Mouse (Mus musculus): ENCODE measurements around the gene Gpc6. TPM values are rescaled to one million over a fixed set of nuclear protein-coding genes. Genes with fewer than 3 reads are reported as not detected.

The Gpc6 gene
- polyA plus RNA-seq, 2 experiments: 26.1 to 39.5 TPM

DNA sequence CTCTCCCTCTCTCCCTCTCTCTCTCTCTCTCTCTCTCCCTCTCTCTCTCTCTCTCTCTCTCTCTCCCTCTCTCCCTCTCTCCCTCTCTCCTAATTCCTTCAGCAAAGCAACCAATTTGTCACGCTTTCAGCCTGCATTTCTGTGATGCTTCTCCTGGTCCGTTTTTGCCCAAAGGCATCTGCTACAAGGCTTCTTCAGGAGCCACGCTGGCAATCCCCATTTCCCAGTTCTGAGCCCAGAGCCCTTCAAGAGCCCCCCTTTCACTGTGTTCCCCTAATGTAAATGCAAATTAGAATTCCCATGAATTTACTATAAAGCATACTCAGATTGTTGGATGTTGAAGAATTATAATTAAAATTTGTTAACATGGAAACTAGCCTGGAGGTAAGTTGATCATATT lies 686.0 kb downstream of the Gpc6 start:
- no peak for TF ChIP-seq POLR2A (IDR thresholded peaks at IDR 0.05; ENCODE audit: borderline replicate concordance, extremely low read depth, insufficient read depth, insufficient read length)
- WGBS: 63% methylated on average over 3 of the region's 3 CpGs

GRCm38 (mm10) chr14:117625100-117625710 lies 700.1 kb downstream of the Gpc6 start:
- no peaks in the 10 kb centered on the region for H3K9me3 ChIP-seq (ENCODE audit: control insufficient read depth, low read length)
- H3K27ac ChIP-seq (replicated peaks; ENCODE audit: low read depth, low read length): no peak overlapping the region
- H3K4me1 ChIP-seq (ENCODE audit: control insufficient read depth, insufficient read depth, low read length): 0 out of 2 replicates have a peak, but pooled peaks cover 2% of the 10 kb centered on the region
- no peak for DNase-seq (ENCODE audit: low spot score)
- TF ChIP-seq POLR2A (IDR thresholded peaks at IDR 0.05; ENCODE audit: borderline replicate concordance, extremely low read depth, insufficient read depth, insufficient read length): no peak
- H3K4me3 ChIP-seq (replicated peaks; ENCODE audit: low read length): no peak overlapping the region
- no peaks in the 10 kb centered on the region for H3K36me3 ChIP-seq (ENCODE audit: control insufficient read depth, insufficient read depth, low read length)
- WGBS: 64% methylated on average over 9 of the region's 9 CpGs
- no peak overlapping the region for H3K9ac ChIP-seq (ENCODE audit: low read depth, low read length, severe bottlenecking)
- no peak overlapping the region for H3K4me2 ChIP-seq (replicated peaks; ENCODE audit: low read depth, low read length, severe bottlenecking)
- ATAC-seq (ENCODE audit: low FRiP score, low read depth): no peak
- H3K27me3 ChIP-seq (ENCODE audit: control insufficient read depth, insufficient read depth, low read length): no peaks in the 10 kb centered on the region

More for the DNA sequence above, 686.0 kb downstream of the Gpc6 start:
- Histone ChIP-seq H3K36me3 (ENCODE audit: control insufficient read depth, insufficient read depth, low read length) (no peaks in the 10 kb centered on the region), H3K27me3 (ENCODE audit: control insufficient read depth, insufficient read depth, low read length) (no peaks in the 10 kb centered on the region), H3K27ac (replicated peaks; ENCODE audit: low read depth, low read length) (no peak overlapping the region), H3K9me3 (ENCODE audit: control insufficient read depth, low read length) (no peaks in the 10 kb centered on the region), H3K4me3 (replicated peaks; ENCODE audit: low read length) (no peak overlapping the region), H3K4me1 (ENCODE audit: control insufficient read depth, insufficient read depth, low read length) (no peaks in the 10 kb centered on the region), H3K9ac (ENCODE audit: low read depth, low read length, severe bottlenecking) (no peak overlapping the region), H3K4me2 (replicated peaks; ENCODE audit: low read depth, low read length, severe bottlenecking) (no peak overlapping the region)
- no peak for ATAC-seq (ENCODE audit: low FRiP score, low read depth)
- DNase-seq (ENCODE audit: low spot score): no peak

DNA sequence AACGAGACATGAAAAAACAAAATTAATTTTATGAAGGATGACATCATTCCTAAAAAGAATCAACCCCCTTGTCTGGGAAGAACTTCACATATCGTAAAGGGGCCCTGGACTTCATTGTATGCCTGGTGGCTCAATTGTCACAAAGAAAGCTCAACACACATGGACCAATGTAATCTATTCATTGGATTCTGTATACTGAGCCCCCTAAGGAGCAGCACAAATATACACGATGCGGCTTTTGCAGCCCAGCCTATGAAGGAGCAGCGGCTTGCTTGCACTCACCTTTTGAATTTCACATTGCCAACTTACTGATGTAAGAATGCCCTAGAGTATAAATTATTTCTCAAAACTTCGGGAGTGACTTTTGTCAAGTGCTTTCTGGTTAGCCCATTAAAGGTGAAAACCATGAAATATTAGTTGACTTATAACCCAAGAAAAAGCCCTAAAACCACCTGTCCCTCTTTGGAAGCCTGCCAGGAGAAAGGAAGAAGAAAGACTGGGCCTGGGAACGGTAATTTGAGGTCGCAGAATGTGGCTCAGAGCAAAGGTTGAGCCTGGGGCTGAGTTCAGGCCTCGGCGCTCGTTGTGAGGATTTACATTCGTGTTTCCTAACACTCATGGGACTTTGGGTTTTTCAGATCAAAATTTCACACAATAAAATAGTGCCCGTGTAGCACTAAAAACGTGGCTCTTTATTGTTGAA lies 709.3 kb downstream of the Gpc6 start:
- H3K4me2 ChIP-seq (replicated peaks; ENCODE audit: low read depth, low read length, severe bottlenecking): no peak overlapping the region
- DNase-seq (ENCODE audit: low spot score): no peak
- no peak overlapping the region for H3K9ac ChIP-seq (ENCODE audit: low read depth, low read length, severe bottlenecking)
- no peaks in the 10 kb centered on the region for H3K27me3 ChIP-seq (ENCODE audit: control insufficient read depth, insufficient read depth, low read length)
- no peaks in the 10 kb centered on the region for H3K36me3 ChIP-seq (ENCODE audit: control insufficient read depth, insufficient read depth, low read length)
- H3K9me3 ChIP-seq (ENCODE audit: control insufficient read depth, low read length): no peaks in the 10 kb centered on the region
- H3K4me3 ChIP-seq (replicated peaks; ENCODE audit: low read length): no peak overlapping the region
- ATAC-seq (ENCODE audit: low FRiP score, low read depth): no peak
- H3K4me1 ChIP-seq (ENCODE audit: control insufficient read depth, insufficient read depth, low read length): peaks cover 9% of the 10 kb centered on the region; the same call in 1 of the 2 replicates
- 40% methylated on average over 14 of the region's 14 CpGs for WGBS
- no peak overlapping the region for H3K27ac ChIP-seq (replicated peaks; ENCODE audit: low read depth, low read length)
- no peak for TF ChIP-seq POLR2A (IDR thresholded peaks at IDR 0.05; ENCODE audit: borderline replicate concordance, extremely low read depth, insufficient read depth, insufficient read length)

DNA sequence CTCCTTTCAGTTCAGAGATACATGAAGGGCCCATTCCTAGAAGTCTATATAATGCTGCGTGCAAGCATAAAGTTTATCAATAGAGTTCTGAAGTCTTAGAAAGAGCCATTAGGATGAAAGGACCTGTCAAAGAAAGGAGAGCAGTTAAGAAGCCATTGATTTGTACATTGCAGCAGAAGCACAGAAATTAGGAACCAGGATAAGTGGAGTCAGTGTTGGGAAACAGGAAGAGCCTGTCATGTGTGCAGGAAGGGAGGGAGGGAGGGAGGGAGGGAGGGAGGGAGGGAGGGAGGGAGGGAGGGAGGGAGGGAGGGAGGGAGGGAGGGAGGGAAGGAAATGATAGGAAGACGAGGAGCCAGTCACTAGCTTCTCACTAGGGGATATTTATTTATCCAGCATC lies 716.7 kb downstream of the Gpc6 start:
- no peak for DNase-seq (ENCODE audit: low spot score)
- no peaks in the 10 kb centered on the region for H3K27me3 ChIP-seq (ENCODE audit: control insufficient read depth, insufficient read depth, low read length)
- 87% methylated on average over 2 of the region's 2 CpGs for WGBS
- H3K4me1 ChIP-seq (ENCODE audit: control insufficient read depth, insufficient read depth, low read length): no peaks in the 10 kb centered on the region
- H3K9me3 ChIP-seq (ENCODE audit: control insufficient read depth, low read length): no peaks in the 10 kb centered on the region
- no peak overlapping the region for H3K27ac ChIP-seq (replicated peaks; ENCODE audit: low read depth, low read length)
- ATAC-seq (ENCODE audit: low FRiP score, low read depth): no peak
- TF ChIP-seq POLR2A (IDR thresholded peaks at IDR 0.05; ENCODE audit: borderline replicate concordance, extremely low read depth, insufficient read depth, insufficient read length): no peak
- no peak overlapping the region for H3K9ac ChIP-seq (ENCODE audit: low read depth, low read length, severe bottlenecking)
- no peak overlapping the region for H3K4me2 ChIP-seq (replicated peaks; ENCODE audit: low read depth, low read length, severe bottlenecking)
- no peaks in the 10 kb centered on the region for H3K36me3 ChIP-seq (ENCODE audit: control insufficient read depth, insufficient read depth, low read length)
- no peak overlapping the region for H3K4me3 ChIP-seq (replicated peaks; ENCODE audit: low read length)

- no peak for ATAC-seq (ENCODE audit: low FRiP score, low read depth)
- H3K9me3 ChIP-seq (ENCODE audit: control insufficient read depth, low read length): no peaks in the 10 kb centered on the region
- H3K4me1 ChIP-seq (ENCODE audit: control insufficient read depth, insufficient read depth, low read length): no peaks in the 10 kb centered on the region
- H3K4me2 ChIP-seq (replicated peaks; ENCODE audit: low read depth, low read length, severe bottlenecking): no peak overlapping the region
- 92% methylated on average over 1 of the region's 1 CpGs for WGBS
- H3K9ac ChIP-seq (ENCODE audit: low read depth, low read length, severe bottlenecking): no peak overlapping the region
- no peak overlapping the region for H3K27ac ChIP-seq (replicated peaks; ENCODE audit: low read depth, low read length)
- H3K4me3 ChIP-seq (replicated peaks; ENCODE audit: low read length): no peak overlapping the region
- no peaks in the 10 kb centered on the region for H3K27me3 ChIP-seq (ENCODE audit: control insufficient read depth, insufficient read depth, low read length)
- no peak for DNase-seq (ENCODE audit: low spot score)
- TF ChIP-seq POLR2A (IDR thresholded peaks at IDR 0.05; ENCODE audit: borderline replicate concordance, extremely low read depth, insufficient read depth, insufficient read length): no peak
- no peaks in the 10 kb centered on the region for H3K36me3 ChIP-seq (ENCODE audit: control insufficient read depth, insufficient read depth, low read length)
These were observed 718.0 kb downstream of the Gpc6 start for GRCm38 (mm10) chr14:117643069-117643468.

Data from limb, embryonic 14.5 days (tissue).